Mouse (Mus musculus): ENCODE results near the gene Tbce. TPM values are rescaled to one million over a fixed set of nuclear protein-coding genes. Genes with fewer than 3 reads are reported as not detected.

Gene Tbce
- polyA plus RNA-seq, 1 experiment from 2014 or later, result 59.8 TPM

GRCm38 (mm10) chr13:14063942-14064271 lies 24.5 kb upstream of the Tbce start:
- no peaks in the 10 kb centered on the region for H3K9me3 ChIP-seq (ENCODE audit: control insufficient read depth, low read length)
- peak overlapping the region; percentile 65 for H3K4me2 ChIP-seq (replicated peaks; ENCODE audit: low read depth, low read length)
- H3K4me3 ChIP-seq (ENCODE audit: low read length), result peak overlapping the region; percentile 96
- H3K9ac ChIP-seq (ENCODE audit: low read depth, low read length), result peak overlapping the region; percentile 94
- H3K36me3 ChIP-seq (ENCODE audit: control insufficient read depth, insufficient read depth, low read length), result peaks cover 7% of the 10 kb centered on the region; the same call in 1 of the 2 replicates
- H3K27ac ChIP-seq (ENCODE audit: low read depth, low read length), result peak overlapping the region; percentile 97
- 2% methylated on average over 13 of the region's 31 CpGs for WGBS
- peak; percentile 61 for ATAC-seq (ENCODE audit: low FRiP score, low TSS enrichment)
- H3K4me1 ChIP-seq (ENCODE audit: control insufficient read depth, insufficient read depth, low read length), result no peaks in the 10 kb centered on the region
- no peaks in the 10 kb centered on the region for H3K27me3 ChIP-seq (ENCODE audit: control insufficient read depth, insufficient read depth, low read length)

GRCm38 (mm10) chr13:14063013-14063941 lies 23.8 kb upstream of the Tbce start, which contains the start of the genes Arid4b and Ggps1:
Gene Arid4b (plus strand): TSS chr13:14063232.
Gene Ggps1 (minus strand): TSS chr13:14063488.
- Histone ChIP-seq H3K36me3 (ENCODE audit: control insufficient read depth, insufficient read depth, low read length) (peaks cover 9% of the 10 kb centered on the region; the same call in 1 of the 2 replicates), H3K9me3 (ENCODE audit: control insufficient read depth, low read length) (no peaks in the 10 kb centered on the region), H3K4me2 (replicated peaks; ENCODE audit: low read depth, low read length) (peak within 1 kb of the TSS; percentile 65), H3K9ac (ENCODE audit: low read depth, low read length) (peak within 1 kb of the TSS; percentile 94), H3K27ac (ENCODE audit: low read depth, low read length) (peak within 1 kb of the TSS; percentile 97), H3K27me3 (ENCODE audit: control insufficient read depth, insufficient read depth, low read length) (no peaks in the 10 kb centered on the region), H3K4me1 (ENCODE audit: control insufficient read depth, insufficient read depth, low read length) (no peaks in the 10 kb centered on the region), H3K4me3 (ENCODE audit: low read length) (peak within 1 kb of the TSS; percentile 96)
- under 1% methylated on average over 57 of the region's 64 CpGs for WGBS
- peak; percentile 98 for ATAC-seq (ENCODE audit: low FRiP score, low TSS enrichment)

GRCm38 (mm10) chr13:14062209-14063012 lies 23.0 kb upstream of the Tbce start:
- H3K36me3 ChIP-seq (ENCODE audit: control insufficient read depth, insufficient read depth, low read length), result peaks cover 10% of the 10 kb centered on the region; the same call in 1 of the 2 replicates
- H3K27ac ChIP-seq (ENCODE audit: low read depth, low read length), result peak overlapping the region; percentile 92; the same call in 1 of the 2 replicates
- H3K9ac ChIP-seq (ENCODE audit: low read depth, low read length), result peak overlapping the region; percentile 71
- H3K4me3 ChIP-seq (ENCODE audit: low read length), result peak overlapping the region; percentile 96
- H3K9me3 ChIP-seq (ENCODE audit: control insufficient read depth, low read length), result no peaks in the 10 kb centered on the region
- no peaks in the 10 kb centered on the region for H3K27me3 ChIP-seq (ENCODE audit: control insufficient read depth, insufficient read depth, low read length)
- no peak for ATAC-seq (ENCODE audit: low FRiP score, low TSS enrichment)
- WGBS, result 7% methylated on average over 11 of the region's 11 CpGs
- H3K4me1 ChIP-seq (ENCODE audit: control insufficient read depth, insufficient read depth, low read length), result no peaks in the 10 kb centered on the region
- H3K4me2 ChIP-seq (replicated peaks; ENCODE audit: low read depth, low read length), result peak overlapping the region; percentile 51

GRCm38 (mm10) chr13:14059582-14059981 lies 20.1 kb upstream of the Tbce start:
- H3K36me3 ChIP-seq (ENCODE audit: control insufficient read depth, insufficient read depth, low read length), result peaks cover 25% of the 10 kb centered on the region; the same call in 1 of the 2 replicates
- no peak overlapping the region for H3K27ac ChIP-seq (ENCODE audit: low read depth, low read length)
- ATAC-seq (ENCODE audit: low FRiP score, low TSS enrichment), result no peak

GRCm38 (mm10) chr13:14056801-14057200 lies 17.4 kb upstream of the Tbce start:
- H3K27ac ChIP-seq (ENCODE audit: low read depth, low read length), result no peak overlapping the region
- H3K9ac ChIP-seq (ENCODE audit: low read depth, low read length), result no peak overlapping the region
- ATAC-seq (ENCODE audit: low FRiP score, low TSS enrichment), result no peak
- peaks cover 51% of the 10 kb centered on the region for H3K36me3 ChIP-seq (ENCODE audit: control insufficient read depth, insufficient read depth, low read length)
- WGBS, result 92% methylated on average over 3 of the region's 3 CpGs
- H3K27me3 ChIP-seq (ENCODE audit: control insufficient read depth, insufficient read depth, low read length), result no peaks in the 10 kb centered on the region
- H3K4me2 ChIP-seq (replicated peaks; ENCODE audit: low read depth, low read length), result no peak overlapping the region
- no peak overlapping the region for H3K4me3 ChIP-seq (ENCODE audit: low read length)
- H3K9me3 ChIP-seq (ENCODE audit: control insufficient read depth, low read length), result no peaks in the 10 kb centered on the region
- H3K4me1 ChIP-seq (ENCODE audit: control insufficient read depth, insufficient read depth, low read length), result no peaks in the 10 kb centered on the region

More at GRCm38 (mm10) chr13:14059582-14059981, 20.1 kb upstream of the Tbce start:
- H3K9ac ChIP-seq (ENCODE audit: low read depth, low read length), result no peak overlapping the region
- H3K9me3 ChIP-seq (ENCODE audit: control insufficient read depth, low read length), result no peaks in the 10 kb centered on the region
- no peaks in the 10 kb centered on the region for H3K27me3 ChIP-seq (ENCODE audit: control insufficient read depth, insufficient read depth, low read length)
- H3K4me2 ChIP-seq (replicated peaks; ENCODE audit: low read depth, low read length), result no peak overlapping the region
- H3K4me3 ChIP-seq (ENCODE audit: low read length), result no peak overlapping the region
- no peaks in the 10 kb centered on the region for H3K4me1 ChIP-seq (ENCODE audit: control insufficient read depth, insufficient read depth, low read length)

GRCm38 (mm10) chr13:14049878-14050277 lies 10.4 kb upstream of the Tbce start:
- Histone ChIP-seq H3K9ac (ENCODE audit: low read depth, low read length) (no peak overlapping the region), H3K4me3 (ENCODE audit: low read length) (no peak overlapping the region), H3K9me3 (ENCODE audit: control insufficient read depth, low read length) (no peaks in the 10 kb centered on the region), H3K4me2 (replicated peaks; ENCODE audit: low read depth, low read length) (no peak overlapping the region), H3K27ac (ENCODE audit: low read depth, low read length) (no peak overlapping the region), H3K36me3 (ENCODE audit: control insufficient read depth, insufficient read depth, low read length) (peaks cover 51% of the 10 kb centered on the region), H3K27me3 (ENCODE audit: control insufficient read depth, insufficient read depth, low read length) (no peaks in the 10 kb centered on the region), H3K4me1 (ENCODE audit: control insufficient read depth, insufficient read depth, low read length) (no peaks in the 10 kb centered on the region)
- no peak for ATAC-seq (ENCODE audit: low FRiP score, low TSS enrichment)
- WGBS, result 89% methylated on average over 1 of the region's 1 CpGs

GRCm38 (mm10) chr13:14044521-14044920 lies 5.1 kb upstream of the Tbce start:
- H3K4me1 ChIP-seq (ENCODE audit: control insufficient read depth, insufficient read depth, low read length), result no peaks in the 10 kb centered on the region
- 82% methylated on average over 2 of the region's 2 CpGs for WGBS

GRCm38 (mm10) chr13:14043851-14044250 lies 4.4 kb upstream of the Tbce start:
- Histone ChIP-seq H3K4me2 (replicated peaks; ENCODE audit: low read depth, low read length) (no peak overlapping the region), H3K4me1 (ENCODE audit: control insufficient read depth, insufficient read depth, low read length) (no peaks in the 10 kb centered on the region), H3K36me3 (ENCODE audit: control insufficient read depth, insufficient read depth, low read length) (peaks cover 7% of the 10 kb centered on the region; the same call in 1 of the 2 replicates), H3K27ac (ENCODE audit: low read depth, low read length) (no peak overlapping the region), H3K27me3 (ENCODE audit: control insufficient read depth, insufficient read depth, low read length) (no peaks in the 10 kb centered on the region), H3K9me3 (ENCODE audit: control insufficient read depth, low read length) (no peaks in the 10 kb centered on the region), H3K9ac (ENCODE audit: low read depth, low read length) (no peak overlapping the region), H3K4me3 (ENCODE audit: low read length) (no peak overlapping the region)
- no peak for ATAC-seq (ENCODE audit: low FRiP score, low TSS enrichment)

More at GRCm38 (mm10) chr13:14044521-14044920, 5.1 kb upstream of the Tbce start:
- H3K4me3 ChIP-seq (ENCODE audit: low read length), result no peak overlapping the region
- H3K9me3 ChIP-seq (ENCODE audit: control insufficient read depth, low read length), result no peaks in the 10 kb centered on the region
- no peak overlapping the region for H3K9ac ChIP-seq (ENCODE audit: low read depth, low read length)
- no peak overlapping the region for H3K4me2 ChIP-seq (replicated peaks; ENCODE audit: low read depth, low read length)
- no peak for ATAC-seq (ENCODE audit: low FRiP score, low TSS enrichment)
- H3K27me3 ChIP-seq (ENCODE audit: control insufficient read depth, insufficient read depth, low read length), result no peaks in the 10 kb centered on the region
- H3K27ac ChIP-seq (ENCODE audit: low read depth, low read length), result no peak overlapping the region
- peaks cover 14% of the 10 kb centered on the region; the same call in 1 of the 2 replicates for H3K36me3 ChIP-seq (ENCODE audit: control insufficient read depth, insufficient read depth, low read length)
